Mouse (Mus musculus) lung, adult 2 months (tissue): ENCODE measurements around the gene Lypd5.

ENCODE experiments used
- CTCF ChIP-seq: fragments of 200-500 bp; IDR thresholded peaks from 2 replicates; pipeline ENCODE4 v1.5.1; 2011; ENCODE audit warnings: mild to moderate bottlenecking, low read length, control low read depth; ENCODE audit not compliant: insufficient read depth
- POLR2A ChIP-seq: fragments of 200-500 bp; IDR thresholded peaks from 2 replicates; pipeline ENCODE4 v1.6.1; 2011; ENCODE audit warnings: low read depth, mild to moderate bottlenecking, control low read depth, low read length, borderline replicate concordance; ENCODE audit errors: extremely low read depth

DNA sequence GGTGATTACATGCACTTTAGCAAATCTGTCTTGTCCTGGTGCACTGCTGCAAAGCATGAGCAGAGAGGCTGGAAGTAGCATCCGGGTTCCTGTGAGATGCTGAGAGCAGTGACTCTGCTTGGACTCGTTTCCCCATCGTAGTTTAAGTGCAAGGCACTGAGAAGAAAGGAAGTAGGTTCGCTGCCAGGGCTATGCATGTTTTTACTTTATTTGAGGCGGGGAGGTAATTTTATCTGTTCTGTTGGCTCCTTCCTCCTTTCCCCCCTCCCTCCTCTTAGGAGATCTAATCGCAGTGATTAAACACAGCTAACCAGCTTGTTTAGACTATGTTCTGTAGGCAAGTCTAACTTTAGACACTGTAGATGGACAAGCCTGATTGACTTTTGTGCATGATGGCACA lies 30.1 kb upstream of the Lypd5 start:
- no peak for TF ChIP-seq POLR2A
- TF ChIP-seq CTCF: no peak
